Mouse (Mus musculus) hindbrain, embryonic 15.5 days (tissue): Measurements from ENCODE around the gene Zfp90. TPM values are rescaled to one million over a fixed set of nuclear protein-coding genes. Genes with fewer than 3 reads are reported as not detected.

Experiments used
- ATAC-seq: fragments of 200-750 bp; cut with Nextera tagmentation; 2 replicates; pipeline ENCODE4 v1.8.0; 2017; ENCODE audit warnings: low read depth, moderate number of reproducible peaks, moderate TSS enrichment; ENCODE audit not compliant: low FRiP score
- H3K27ac ChIP-seq: fragments of 300-500 bp; sonication (generic); replicated peaks from 2 replicates; pipeline ENCODE4 v1.5.1; 2015; ENCODE audit warnings: mild to moderate bottlenecking, inconsistent platforms
- H3K27me3 ChIP-seq: fragments of 300-500 bp; sonication (generic); 2 replicates; pipeline ENCODE4 v1.6.1; 2015; ENCODE audit warnings: control low read depth, inconsistent platforms
- H3K36me3 ChIP-seq: fragments of 300-500 bp; sonication (generic); 2 replicates; pipeline ENCODE4 v1.6.1; 2015; ENCODE audit warnings: control low read depth, inconsistent platforms
- H3K4me1 ChIP-seq: fragments of 300-500 bp; sonication (generic); replicated peaks from 2 replicates; pipeline ENCODE4 v1.6.1; 2015; ENCODE audit warnings: control low read depth, inconsistent platforms
- H3K4me2 ChIP-seq: fragments of 300-500 bp; sonication (generic); 2 replicates; pipeline ENCODE4 v1.6.1; 2015; ENCODE audit warnings: moderate library complexity, mild to moderate bottlenecking, inconsistent platforms
- H3K4me3 ChIP-seq: fragments of 300-500 bp; sonication (generic); 2 replicates; pipeline ENCODE4 v1.5.1; 2015; ENCODE audit warnings: mild to moderate bottlenecking, inconsistent platforms
- H3K9ac ChIP-seq: fragments of 300-500 bp; sonication (generic); 2 replicates; pipeline ENCODE4 v1.6.1; 2015; ENCODE audit warnings: inconsistent platforms
- H3K9me3 ChIP-seq: fragments of 300-500 bp; sonication (generic); 2 replicates; pipeline ENCODE4 v1.6.1; 2016; ENCODE audit warnings: control low read depth, inconsistent platforms
- WGBS: fragments of 180-500 bp; shearing (Covaris S2); methylation state at CpG from one replicate; pipeline ENCODE4 v1.1.7; 2015; 5-methylcytosine and 5-hydroxymethylcytosine counted together
- polyA plus RNA-seq: library from polyadenylated mRNA; unstranded; fragments of >200 nt; fragmentation: Nextera tagmentation; extraction: Ambion mirVana; gene quantifications from 2 replicates; pipeline ENCODE4 v1.2.1, GENCODE M21; 2015

The Zfp90 gene
- polyA plus RNA-seq: 39.1 and 40.7 TPM in 2 replicates

- Histone ChIP-seq H3K27me3 (no peaks in the 10 kb centered on the region), H3K36me3 (peaks cover 27% of the 10 kb centered on the region), H3K4me3 (peak within 1 kb of the TSS; percentile 98), H3K9ac (peak within 1 kb of the TSS; percentile 98), H3K9me3 (no peaks in the 10 kb centered on the region), H3K27ac (peak within 1 kb of the TSS; percentile 98), H3K4me2 (peak within 1 kb of the TSS; percentile 69), H3K4me1 (peaks cover 10% of the 10 kb centered on the region)
- peak; percentile 98 for ATAC-seq
- under 1% methylated on average over 46 of the region's 46 CpGs for whole genome bisulfite sequencing
Measured at GRCm38 (mm10) chr8:106415182-106415971, at the start of gene Zfp90. Gene Zfp90 (plus strand): TSS chr8:106415327.

GRCm38 (mm10) chr8:106368501-106368900, 46.6 kb upstream of the Zfp90 start:
- no peak overlapping the region for H3K27ac ChIP-seq
- ATAC-seq: no peak
- H3K9ac ChIP-seq: no peak overlapping the region
- no peaks in the 10 kb centered on the region for H3K4me1 ChIP-seq
- H3K9me3 ChIP-seq: no peaks in the 10 kb centered on the region
- H3K4me2 ChIP-seq: no peak overlapping the region
- 69% methylated on average over 3 of the region's 3 CpGs for WGBS
- H3K36me3 ChIP-seq: no peaks in the 10 kb centered on the region
- H3K27me3 ChIP-seq: no peaks in the 10 kb centered on the region
- H3K4me3 ChIP-seq: no peak overlapping the region

GRCm38 (mm10) chr8:106369069-106369468, 46.1 kb upstream of the Zfp90 start:
- Histone ChIP-seq H3K9me3 (no peaks in the 10 kb centered on the region), H3K4me2 (no peak overlapping the region), H3K4me3 (no peak overlapping the region), H3K4me1 (no peaks in the 10 kb centered on the region), H3K27ac (no peak overlapping the region), H3K9ac (no peak overlapping the region), H3K36me3 (no peaks in the 10 kb centered on the region), H3K27me3 (no peaks in the 10 kb centered on the region)
- WGBS: 87% methylated on average over 7 of the region's 7 CpGs
- no peak for ATAC-seq

GRCm38 (mm10) chr8:106375957-106376356, 39.2 kb upstream of the Zfp90 start:
- WGBS: 73% methylated on average over 7 of the region's 7 CpGs
- H3K4me2 ChIP-seq: no peak overlapping the region
- H3K4me3 ChIP-seq: no peak overlapping the region
- no peak for ATAC-seq
- H3K36me3 ChIP-seq: no peaks in the 10 kb centered on the region
- H3K27me3 ChIP-seq: no peaks in the 10 kb centered on the region
- no peak overlapping the region for H3K9ac ChIP-seq
- peaks cover 8% of the 10 kb centered on the region for H3K4me1 ChIP-seq
- H3K9me3 ChIP-seq: no peaks in the 10 kb centered on the region
- no peak overlapping the region for H3K27ac ChIP-seq

- no peaks in the 10 kb centered on the region for H3K36me3 ChIP-seq
- H3K9ac ChIP-seq: no peak overlapping the region
- no peak overlapping the region for H3K27ac ChIP-seq
- H3K27me3 ChIP-seq: no peaks in the 10 kb centered on the region
- H3K4me2 ChIP-seq: no peak overlapping the region
- 9% methylated on average over 9 of the region's 9 CpGs for WGBS
- peaks cover 8% of the 10 kb centered on the region for H3K4me1 ChIP-seq
- H3K4me3 ChIP-seq: no peak overlapping the region
- H3K9me3 ChIP-seq: no peaks in the 10 kb centered on the region
- ATAC-seq: peak; percentile 34; the same call in 1 of the 2 replicates
Measured at GRCm38 (mm10) chr8:106376862-106377261, 38.3 kb upstream of the Zfp90 start.

GRCm38 (mm10) chr8:106378501-106379048, 36.6 kb upstream of the Zfp90 start:
- WGBS: 74% methylated on average over 7 of the region's 7 CpGs
- H3K4me2 ChIP-seq: no peak overlapping the region
- no peak overlapping the region for H3K27ac ChIP-seq
- H3K9ac ChIP-seq: no peak overlapping the region
- H3K36me3 ChIP-seq: no peaks in the 10 kb centered on the region
- no peak overlapping the region for H3K4me3 ChIP-seq
- H3K4me1 ChIP-seq: peaks cover 12% of the 10 kb centered on the region
- H3K27me3 ChIP-seq: no peaks in the 10 kb centered on the region
- H3K9me3 ChIP-seq: no peaks in the 10 kb centered on the region
- no peak for ATAC-seq

GRCm38 (mm10) chr8:106379357-106379756, 35.8 kb upstream of the Zfp90 start:
- Histone ChIP-seq H3K9me3 (no peaks in the 10 kb centered on the region), H3K27ac (no peak overlapping the region), H3K9ac (no peak overlapping the region), H3K4me1 (peaks cover 12% of the 10 kb centered on the region), H3K4me2 (no peak overlapping the region), H3K27me3 (no peaks in the 10 kb centered on the region), H3K36me3 (no peaks in the 10 kb centered on the region), H3K4me3 (no peak overlapping the region)
- WGBS: 88% methylated on average over 5 of the region's 5 CpGs
- no peak for ATAC-seq

GRCm38 (mm10) chr8:106381026-106381425, 34.1 kb upstream of the Zfp90 start:
- no peak overlapping the region for H3K27ac ChIP-seq
- H3K9ac ChIP-seq: no peak overlapping the region
- ATAC-seq: no peak
- H3K27me3 ChIP-seq: no peaks in the 10 kb centered on the region
- no peaks in the 10 kb centered on the region for H3K36me3 ChIP-seq
- peaks cover 12% of the 10 kb centered on the region for H3K4me1 ChIP-seq
- H3K4me3 ChIP-seq: no peak overlapping the region
- 88% methylated on average over 6 of the region's 6 CpGs for WGBS
- H3K4me2 ChIP-seq: no peak overlapping the region
- no peaks in the 10 kb centered on the region for H3K9me3 ChIP-seq

GRCm38 (mm10) chr8:106387801-106388415, 27.2 kb upstream of the Zfp90 start:
- Histone ChIP-seq H3K4me3 (no peak overlapping the region), H3K4me2 (no peak overlapping the region), H3K9ac (no peak overlapping the region), H3K4me1 (0 out of 2 replicates have a peak, but pooled peaks cover 5% of the 10 kb centered on the region), H3K36me3 (no peaks in the 10 kb centered on the region), H3K27ac (no peak overlapping the region), H3K9me3 (no peaks in the 10 kb centered on the region), H3K27me3 (no peaks in the 10 kb centered on the region)
- no peak for ATAC-seq
- WGBS: 85% methylated on average over 9 of the region's 9 CpGs

GRCm38 (mm10) chr8:106394493-106394892, 20.6 kb upstream of the Zfp90 start:
- Histone ChIP-seq H3K36me3 (no peaks in the 10 kb centered on the region), H3K9ac (no peak overlapping the region), H3K27ac (no peak overlapping the region), H3K4me1 (0 out of 2 replicates have a peak, but pooled peaks cover under 1% of the 10 kb centered on the region), H3K4me2 (no peak overlapping the region), H3K9me3 (no peaks in the 10 kb centered on the region), H3K27me3 (no peaks in the 10 kb centered on the region), H3K4me3 (no peak overlapping the region)
- 86% methylated on average over 4 of the region's 4 CpGs for WGBS
- ATAC-seq: no peak

- no peak for ATAC-seq
- Histone ChIP-seq H3K4me3 (no peak overlapping the region), H3K27me3 (no peaks in the 10 kb centered on the region), H3K4me2 (no peak overlapping the region), H3K36me3 (no peaks in the 10 kb centered on the region), H3K9ac (no peak overlapping the region), H3K4me1 (peaks cover 11% of the 10 kb centered on the region), H3K9me3 (no peaks in the 10 kb centered on the region), H3K27ac (no peak overlapping the region; the same call in 1 of the 2 replicates)
- WGBS: 57% methylated on average over 8 of the region's 8 CpGs
Measured at GRCm38 (mm10) chr8:106399694-106400093, 15.4 kb upstream of the Zfp90 start.

GRCm38 (mm10) chr8:106400181-106400580, 14.9 kb upstream of the Zfp90 start:
- H3K36me3 ChIP-seq: no peaks in the 10 kb centered on the region
- no peaks in the 10 kb centered on the region for H3K27me3 ChIP-seq
- no peak overlapping the region for H3K9ac ChIP-seq
- no peak overlapping the region; the same call in 1 of the 2 replicates for H3K27ac ChIP-seq
- 38% methylated on average over 5 of the region's 5 CpGs for WGBS
- H3K9me3 ChIP-seq: no peaks in the 10 kb centered on the region
- no peak overlapping the region for H3K4me3 ChIP-seq
- no peak for ATAC-seq
- no peak overlapping the region for H3K4me2 ChIP-seq
- H3K4me1 ChIP-seq: peaks cover 16% of the 10 kb centered on the region
